Mouse (Mus musculus) heart, postnatal 0 days (tissue): ENCODE data around the gene Faf1. TPM values are rescaled to one million over a fixed set of nuclear protein-coding genes. Genes with fewer than 3 reads are reported as not detected.

Source experiments
- ATAC-seq: fragments of 200-750 bp; cut with Nextera tagmentation; 2 replicates; pipeline ENCODE4 v1.8.0; 2017; ENCODE audit warnings: low read depth, moderate number of reproducible peaks, moderate library complexity; ENCODE audit not compliant: insufficient read depth
- DNase-seq: peaks from one replicate; pipeline ENCODE4 v3.0.0-alpha.2; 2016; ENCODE audit warnings: low spot score
- H3K27ac ChIP-seq: fragments of 300-500 bp; sonication (generic); 2 replicates; pipeline ENCODE4 v1.5.1; 2014; ENCODE audit warnings: low read depth, mild to moderate bottlenecking
- H3K27me3 ChIP-seq: fragments of 300-500 bp; sonication (generic); 2 replicates; pipeline ENCODE4 v1.6.1; 2014; ENCODE audit warnings: low read length, mixed read lengths; ENCODE audit not compliant: control insufficient read depth, insufficient read depth
- H3K36me3 ChIP-seq: fragments of 300-500 bp; sonication (generic); replicated peaks from 2 replicates; pipeline ENCODE4 v1.6.1; 2014; ENCODE audit warnings: low read length, mixed read lengths; ENCODE audit not compliant: control insufficient read depth, insufficient read depth
- H3K4me1 ChIP-seq: fragments of 300-500 bp; sonication (generic); 2 replicates; pipeline ENCODE4 v1.6.1; 2014; ENCODE audit warnings: antibody characterized with exemption; ENCODE audit not compliant: control insufficient read depth, insufficient read depth
- H3K4me2 ChIP-seq: fragments of 300-500 bp; sonication (generic); 2 replicates; pipeline ENCODE4 v1.6.1; 2014; ENCODE audit warnings: low read depth, mild to moderate bottlenecking, low read length, moderate library complexity
- H3K4me3 ChIP-seq: fragments of 300-500 bp; sonication (generic); 2 replicates; pipeline ENCODE4 v1.5.1; 2014; ENCODE audit warnings: low read depth, low read length
- H3K9ac ChIP-seq: fragments of 300-500 bp; sonication (generic); replicated peaks from 2 replicates; pipeline ENCODE4 v1.6.1; 2014; ENCODE audit warnings: low read depth, low read length, mixed read lengths
- H3K9me3 ChIP-seq: fragments of 300-500 bp; sonication (generic); replicated peaks from 2 replicates; pipeline ENCODE4 v1.6.1; 2016; ENCODE audit warnings: low read length; ENCODE audit not compliant: control insufficient read depth
- CTCF ChIP-seq: IDR thresholded peaks from 2 replicates; pipeline ENCODE4 v1.5.1; 2016; ENCODE audit warnings: antibody characterized with exemption, control low read depth, low read depth
- EP300 ChIP-seq: IDR thresholded peaks from 2 replicates; pipeline ENCODE4 v1.6.1; 2016; ENCODE audit warnings: antibody characterized with exemption, low read depth
- WGBS: fragments of 180-500 bp; shearing (Covaris S2); extraction: QIAGEN DNeasy Blood & Tissue Kit; methylation state at CpG from one replicate; pipeline ENCODE4 v1.1.7; 2014; 5-methylcytosine and 5-hydroxymethylcytosine counted together
- polyA plus RNA-seq: library from polyadenylated mRNA; unstranded; fragments of >200 nt; fragmentation: Nextera tagmentation; extraction: Ambion mirVana; gene quantifications from 2 replicates; pipeline ENCODE4 v1.2.1, GENCODE M21; 2015
- total RNA-seq: library from RNA; depleted of rRNA; stranded (reverse); fragments of >200 nt; gene quantifications from 2 replicates; pipeline ENCODE4 v1.2.3, GENCODE M21; 2014; ENCODE audit warnings: low replicate concordance

The Faf1 gene
- total and polyA plus RNA-seq, 2 experiments from 2014 or later: 19.4 to 26.7 TPM

GRCm38 (mm10) chr4:109860256-109860655, 183.9 kb downstream of the Faf1 start:
- Histone ChIP-seq H3K27ac (no peak overlapping the region), H3K4me3 (no peak overlapping the region), H3K36me3 (no peaks in the 10 kb centered on the region), H3K4me2 (no peak overlapping the region), H3K27me3 (no peaks in the 10 kb centered on the region), H3K9ac (no peak overlapping the region), H3K4me1 (0 out of 2 replicates have a peak, but pooled peaks cover 6% of the 10 kb centered on the region), H3K9me3 (no peaks in the 10 kb centered on the region)
- TF ChIP-seq CTCF (no peak), EP300 (no peak)
- DNase-seq: peak; percentile 19
- peak; percentile 67 for ATAC-seq
- WGBS: 30% methylated on average over 2 of the region's 2 CpGs

GRCm38 (mm10) chr4:109862271-109862670, 185.9 kb downstream of the Faf1 start:
- H3K27me3 ChIP-seq: no peaks in the 10 kb centered on the region
- TF ChIP-seq EP300 (no peak), CTCF (no peak)
- WGBS: 92% methylated on average over 4 of the region's 4 CpGs
- H3K9me3 ChIP-seq: no peaks in the 10 kb centered on the region
- no peaks in the 10 kb centered on the region for H3K36me3 ChIP-seq
- DNase-seq (no peak), ATAC-seq (no peak)
- H3K9ac ChIP-seq: no peak overlapping the region
- no peak overlapping the region for H3K4me3 ChIP-seq
- H3K4me2 ChIP-seq: no peak overlapping the region
- H3K4me1 ChIP-seq: 0 out of 2 replicates have a peak, but pooled peaks cover 6% of the 10 kb centered on the region
- H3K27ac ChIP-seq: no peak overlapping the region

GRCm38 (mm10) chr4:109863021-109863420, 186.6 kb downstream of the Faf1 start:
- 64% methylated on average over 3 of the region's 3 CpGs for WGBS

GRCm38 (mm10) chr4:109868897-109869484, 192.6 kb downstream of the Faf1 start:
- Histone ChIP-seq H3K27me3 (no peaks in the 10 kb centered on the region), H3K4me1 (no peaks in the 10 kb centered on the region)
- ATAC-seq: no peak

More at GRCm38 (mm10) chr4:109863021-109863420, 186.6 kb downstream of the Faf1 start:
- no peak for DNase-seq
- no peak overlapping the region for H3K4me2 ChIP-seq
- no peaks in the 10 kb centered on the region for H3K36me3 ChIP-seq
- ATAC-seq: no peak
- no peaks in the 10 kb centered on the region for H3K27me3 ChIP-seq
- H3K9me3 ChIP-seq: no peaks in the 10 kb centered on the region
- TF ChIP-seq EP300: no peak
- TF ChIP-seq CTCF: no peak
- H3K4me3 ChIP-seq: no peak overlapping the region
- H3K27ac ChIP-seq: no peak overlapping the region
- no peak overlapping the region for H3K9ac ChIP-seq
- H3K4me1 ChIP-seq: 0 out of 2 replicates have a peak, but pooled peaks cover 6% of the 10 kb centered on the region

GRCm38 (mm10) chr4:109884333-109884732, 207.9 kb downstream of the Faf1 start:
- Histone ChIP-seq H3K27me3 (no peaks in the 10 kb centered on the region), H3K36me3 (0 out of 2 replicates have a peak, but pooled peaks cover 6% of the 10 kb centered on the region), H3K27ac (no peak overlapping the region), H3K4me1 (no peaks in the 10 kb centered on the region), H3K9ac (no peak overlapping the region), H3K9me3 (no peaks in the 10 kb centered on the region), H3K4me3 (no peak overlapping the region), H3K4me2 (no peak overlapping the region)
- no peak for DNase-seq
- WGBS: 37% methylated on average over 4 of the region's 4 CpGs
- ATAC-seq: no peak
- TF ChIP-seq EP300 (no peak), CTCF (no peak)

More at GRCm38 (mm10) chr4:109868897-109869484, 192.6 kb downstream of the Faf1 start:
- Histone ChIP-seq H3K36me3 (no peaks in the 10 kb centered on the region), H3K27ac (no peak overlapping the region), H3K4me3 (no peak overlapping the region), H3K4me2 (no peak overlapping the region), H3K9me3 (no peaks in the 10 kb centered on the region), H3K9ac (no peak overlapping the region)
- TF ChIP-seq CTCF (no peak), EP300 (no peak)
- WGBS: 78% methylated on average over 3 of the region's 3 CpGs
- no peak for DNase-seq
